In the genomic region with DNA sequence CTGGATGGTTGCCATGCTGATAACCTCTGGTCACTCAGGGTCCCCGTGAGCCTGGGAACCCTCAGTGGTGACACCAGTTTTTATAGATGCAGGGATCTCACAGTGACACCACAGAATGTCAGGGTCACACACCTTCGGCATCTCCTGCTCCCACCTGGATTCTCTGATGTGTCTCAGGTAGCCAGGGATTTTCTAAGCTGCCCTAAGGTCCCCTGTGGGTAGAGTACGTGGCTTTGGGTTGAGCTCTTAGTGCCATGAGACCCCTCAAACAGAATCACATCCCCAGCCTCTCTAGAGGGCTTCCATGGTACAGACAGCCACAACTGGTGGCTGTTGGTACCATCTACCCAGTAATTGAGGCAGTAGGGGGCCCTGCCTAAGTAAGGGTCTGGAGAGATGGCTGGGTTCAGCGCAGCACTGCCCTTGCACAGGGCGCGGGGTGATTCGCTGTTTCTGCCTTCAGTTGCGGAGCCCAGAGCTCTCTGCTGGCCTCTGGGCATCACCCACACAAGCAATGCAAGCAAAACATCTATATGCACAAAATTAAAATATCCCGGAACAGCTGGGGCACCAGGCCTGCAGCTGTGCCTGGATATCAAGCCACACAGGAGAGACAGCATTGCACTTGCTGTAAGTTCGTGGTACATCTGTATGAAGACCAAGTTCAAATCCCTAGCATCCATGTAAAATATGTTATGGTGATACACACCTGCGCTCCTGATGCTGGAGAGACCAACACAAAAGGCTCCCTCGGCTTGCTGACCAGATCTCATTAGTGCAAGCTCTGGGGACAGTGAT, we compare ENCODE assay signal across 18 mouse cellular contexts. TPM values are rescaled to one million over a fixed set of nuclear protein-coding genes. Genes with fewer than 3 reads are reported as not detected.
"Had no signal": no experiment of that assay in that cellular context is flagged by ENCODE, and none has a peak within 500 bp of the region (broad histone marks: within the 10 kb centered on the region; RNA-seq: fewer than 3 reads in every experiment).

No protein-coding gene starts in this region.

- H3K9ac ChIP-seq: kidney, embryonic 15.5 days; liver, embryonic 13.5 days; lung, embryonic 14.5 days had no signal

- H3K9me3 ChIP-seq: kidney, embryonic 15.5 days; liver, embryonic 13.5 days; megakaryocyte, embryonic 14.5 days; midbrain, embryonic 10.5 days had no signal

- H3K27ac ChIP-seq: kidney, embryonic 15.5 days; left cerebral cortex, adult 2 months; liver, embryonic 13.5 days; midbrain, embryonic 10.5 days; stomach, postnatal 0 days had no signal

- H3K36me3 ChIP-seq: kidney, embryonic 15.5 days; liver, embryonic 13.5 days; midbrain, embryonic 10.5 days had no signal

- H3K4me3 ChIP-seq: kidney, embryonic 15.5 days; left cerebral cortex, adult 2 months; liver, embryonic 13.5 days; midbrain, embryonic 10.5 days had no signal

- H3K4me2 ChIP-seq: kidney, embryonic 15.5 days; liver, embryonic 13.5 days; lung, embryonic 14.5 days had no signal

- DNase-seq: kidney, adult 8-10 months; kidney, postnatal 36 days; layer of hippocampus, postnatal 36 days; liver, embryonic 13.5 days; lung, embryonic 14.5 days; lung, postnatal 36 days; midbrain, embryonic 14.5 days; right cerebral cortex, adult 18-20 months; right cerebral cortex, postnatal 14 days; right cerebral cortex, postnatal 4 days; thymus, postnatal 25 days had no signal

- ATAC-seq: lung, postnatal 0 days had no signal

RNA-seq across cellular contexts. Expression of gene Atcay, which starts 6.0 kb away (rescaled TPM):
- total RNA-seq: liver, adult 2 months had no signal
- polyA plus RNA-seq: liver, adult 2 months; lung, embryonic 14.5 days; lung, postnatal 0 days had no signal
